Mouse (Mus musculus) intestine, embryonic 14.5 days (tissue): ENCODE data around the gene Asic1. TPM values are rescaled to one million over a fixed set of nuclear protein-coding genes. Genes with fewer than 3 reads are reported as not detected.

ENCODE experiments used
- ATAC-seq: fragments of 200-750 bp; cut with Nextera tagmentation; replicated peaks from 2 replicates; pipeline ENCODE4 v1.8.0; 2017; ENCODE audit warnings: low read depth, moderate number of reproducible peaks, moderate TSS enrichment, moderate library complexity; ENCODE audit not compliant: low FRiP score, low TSS enrichment
- DNase-seq: peaks from one replicate; pipeline ENCODE4 v3.0.0-alpha.2; 2018; ENCODE audit warnings: low spot score
- H3K27ac ChIP-seq: fragments of 300-500 bp; sonication (generic); 2 replicates; pipeline ENCODE4 v1.5.1; 2014; ENCODE audit warnings: low read depth, mild to moderate bottlenecking, control low read depth
- H3K27me3 ChIP-seq: fragments of 300-500 bp; sonication (generic); replicated peaks from 2 replicates; pipeline ENCODE4 v1.6.1; 2014; ENCODE audit warnings: low read length, control low read depth; ENCODE audit not compliant: control insufficient read depth, insufficient read depth
- H3K36me3 ChIP-seq: fragments of 300-500 bp; sonication (generic); 2 replicates; pipeline ENCODE4 v1.6.1; 2014; ENCODE audit warnings: low read length, control low read depth; ENCODE audit not compliant: control insufficient read depth, insufficient read depth
- H3K4me1 ChIP-seq: fragments of 300-500 bp; sonication (generic); replicated peaks from 2 replicates; pipeline ENCODE4 v1.6.1; 2014; ENCODE audit warnings: low read length, control low read depth, mixed read lengths; ENCODE audit not compliant: control insufficient read depth, insufficient read depth
- H3K4me2 ChIP-seq: fragments of 300-500 bp; sonication (generic); 2 replicates; pipeline ENCODE4 v1.6.1; 2014; ENCODE audit warnings: low read length
- H3K4me3 ChIP-seq: fragments of 300-500 bp; sonication (generic); 2 replicates; pipeline ENCODE4 v1.5.1; 2014; ENCODE audit warnings: low read depth, low read length, control low read depth, mixed read lengths
- H3K9ac ChIP-seq: fragments of 300-500 bp; sonication (generic); 2 replicates; pipeline ENCODE4 v1.6.1; 2014; ENCODE audit warnings: mild to moderate bottlenecking, low read length
- H3K9me3 ChIP-seq: fragments of 300-500 bp; sonication (generic); 2 replicates; pipeline ENCODE4 v1.6.1; 2016; ENCODE audit warnings: low read length, control low read depth; ENCODE audit not compliant: control insufficient read depth
- WGBS: fragments of 180-500 bp; shearing (Covaris S2); extraction: QIAGEN DNeasy Blood & Tissue Kit; methylation state at CpG from one replicate; pipeline ENCODE4 v1.1.7; 2014; 5-methylcytosine and 5-hydroxymethylcytosine counted together
- polyA plus RNA-seq: library from polyadenylated mRNA; unstranded; fragments of >200 nt; fragmentation: Nextera tagmentation; extraction: Ambion mirVana; gene quantifications from 2 replicates; pipeline ENCODE4 v1.2.1, GENCODE M21; 2014

Gene Asic1
- polyA plus RNA-seq, 1 experiment from 2014 or later = 1.7 TPM

- Histone ChIP-seq H3K9ac (no peak overlapping the region), H3K4me3 (no peak overlapping the region), H3K4me2 (no peak overlapping the region), H3K4me1 (0 out of 2 replicates have a peak, but pooled peaks cover 2% of the 10 kb centered on the region), H3K36me3 (no peaks in the 10 kb centered on the region), H3K27ac (no peak overlapping the region), H3K9me3 (no peaks in the 10 kb centered on the region), H3K27me3 (peaks cover 26% of the 10 kb centered on the region)
- no peak for DNase-seq
- WGBS = 45% methylated on average over 2 of the region's 2 CpGs
- ATAC-seq = no peak
Observed at GRCm38 (mm10) chr15:99658437-99658836, 11.7 kb upstream of the Asic1 start.

GRCm38 (mm10) chr15:99661121-99661830 is 8.9 kb upstream of the Asic1 start:
- Histone ChIP-seq H3K36me3 (no peaks in the 10 kb centered on the region), H3K4me3 (no peak overlapping the region), H3K4me1 (peaks cover 9% of the 10 kb centered on the region), H3K4me2 (no peak overlapping the region), H3K9me3 (no peaks in the 10 kb centered on the region), H3K27me3 (peaks cover 18% of the 10 kb centered on the region), H3K9ac (no peak overlapping the region), H3K27ac (no peak overlapping the region)
- DNase-seq = no peak
- WGBS = 94% methylated on average over 15 of the region's 15 CpGs
- no peak for ATAC-seq

- Histone ChIP-seq H3K9ac (no peak overlapping the region), H3K27ac (no peak overlapping the region), H3K27me3 (peaks cover 23% of the 10 kb centered on the region), H3K9me3 (no peaks in the 10 kb centered on the region), H3K4me3 (no peak overlapping the region), H3K4me2 (no peak overlapping the region), H3K36me3 (no peaks in the 10 kb centered on the region), H3K4me1 (peaks cover 9% of the 10 kb centered on the region)
- ATAC-seq = no peak
- 44% methylated on average over 7 of the region's 7 CpGs for WGBS
- DNase-seq = no peak
Observed at GRCm38 (mm10) chr15:99662371-99662770, 7.8 kb upstream of the Asic1 start.

- peak overlapping the region; percentile 65 for H3K27ac ChIP-seq
- 4% methylated on average over 17 of the region's 17 CpGs for WGBS
- DNase-seq = no peak
- no peaks in the 10 kb centered on the region for H3K9me3 ChIP-seq
- no peak for ATAC-seq
- H3K4me3 ChIP-seq = peak overlapping the region; percentile 36
- H3K4me1 ChIP-seq = peaks cover 9% of the 10 kb centered on the region
- H3K4me2 ChIP-seq = peak overlapping the region; percentile 72
- peaks cover 23% of the 10 kb centered on the region for H3K27me3 ChIP-seq
- no peaks in the 10 kb centered on the region for H3K36me3 ChIP-seq
- H3K9ac ChIP-seq = no peak overlapping the region; the same call in 1 of the 2 replicates
Observed at GRCm38 (mm10) chr15:99663964-99664599, 6.1 kb upstream of the Asic1 start.

GRCm38 (mm10) chr15:99664600-99665451 is 5.3 kb upstream of the Asic1 start:
- peak overlapping the region; percentile 36 for H3K4me3 ChIP-seq
- DNase-seq (peak; percentile 84), ATAC-seq (peak; percentile 86)
- peak overlapping the region; percentile 65 for H3K27ac ChIP-seq
- WGBS = under 1% methylated on average over 47 of the region's 52 CpGs
- no peaks in the 10 kb centered on the region for H3K9me3 ChIP-seq
- H3K4me1 ChIP-seq = peaks cover 9% of the 10 kb centered on the region
- H3K27me3 ChIP-seq = peaks cover 29% of the 10 kb centered on the region
- peak overlapping the region; percentile 72 for H3K4me2 ChIP-seq
- peak overlapping the region; percentile 27; the same call in 1 of the 2 replicates for H3K9ac ChIP-seq
- H3K36me3 ChIP-seq = no peaks in the 10 kb centered on the region

- Histone ChIP-seq H3K36me3 (no peaks in the 10 kb centered on the region), H3K4me2 (no peak overlapping the region), H3K9me3 (no peaks in the 10 kb centered on the region), H3K27me3 (peaks cover 48% of the 10 kb centered on the region), H3K4me1 (peaks cover 13% of the 10 kb centered on the region), H3K9ac (no peak overlapping the region), H3K27ac (no peak overlapping the region), H3K4me3 (no peak overlapping the region)
- ATAC-seq = no peak
- DNase-seq = no peak
- 92% methylated on average over 2 of the region's 2 CpGs for WGBS
Observed at GRCm38 (mm10) chr15:99667544-99667943, 2.6 kb upstream of the Asic1 start.

GRCm38 (mm10) chr15:99668881-99669280 is 1.3 kb upstream of the Asic1 start:
- Histone ChIP-seq H3K9me3 (no peaks in the 10 kb centered on the region), H3K4me2 (no peak overlapping the region), H3K4me3 (no peak overlapping the region), H3K27me3 (peaks cover 57% of the 10 kb centered on the region), H3K36me3 (no peaks in the 10 kb centered on the region), H3K27ac (no peak overlapping the region), H3K4me1 (peaks cover 12% of the 10 kb centered on the region), H3K9ac (no peak overlapping the region)
- DNase-seq = peak; percentile 88
- 3% methylated on average over 12 of the region's 12 CpGs for WGBS
- ATAC-seq = no peak

- no peak overlapping the region for H3K9ac ChIP-seq
- H3K4me3 ChIP-seq = no peak overlapping the region
- no peak overlapping the region for H3K27ac ChIP-seq
- H3K4me2 ChIP-seq = no peak overlapping the region
- peaks cover 7% of the 10 kb centered on the region for H3K4me1 ChIP-seq
- ATAC-seq (no peak), DNase-seq (no peak)
- no peaks in the 10 kb centered on the region for H3K36me3 ChIP-seq
- H3K9me3 ChIP-seq = no peaks in the 10 kb centered on the region
- WGBS = 17% methylated on average over 1 of the region's 1 CpGs
- H3K27me3 ChIP-seq = peaks cover 55% of the 10 kb centered on the region
Observed at GRCm38 (mm10) chr15:99669392-99669791, 776 bp upstream of the Asic1 start.
